Mouse (Mus musculus) liver, adult 2 months (tissue): Measurements from ENCODE around the gene Nmral1.

Experiments used
- CTCF ChIP-seq: fragments of 200-500 bp; IDR thresholded peaks from 2 replicates; pipeline ENCODE4 v1.5.1; 2011; ENCODE audit warnings: low read depth, low read length, control low read depth
- POLR2A ChIP-seq: fragments of 200-500 bp; IDR thresholded peaks from 2 replicates; pipeline ENCODE4 v1.6.1; 2011; ENCODE audit warnings: low read length, control low read depth; ENCODE audit not compliant: insufficient read depth; ENCODE audit errors: extremely low read depth

- no peak for TF ChIP-seq POLR2A
- no peak for TF ChIP-seq CTCF
Observed at GRCm38 (mm10) chr16:4665726-4666125, 53.4 kb downstream of the Nmral1 start.
